Mouse (Mus musculus) naive thymus-derived CD4-positive, alpha-beta T cell, adult 2 months (primary cell): ENCODE data around the gene Pccb.
A peak's percentile ranks its signal among the peaks of the same experiment; 100 is the strongest.

Experiments
- DNase-seq: peaks from one replicate; pipeline ENCODE4 v3.0.0-alpha.2; 2011; ENCODE audit warnings: low read depth

The Pccb gene

DNA sequence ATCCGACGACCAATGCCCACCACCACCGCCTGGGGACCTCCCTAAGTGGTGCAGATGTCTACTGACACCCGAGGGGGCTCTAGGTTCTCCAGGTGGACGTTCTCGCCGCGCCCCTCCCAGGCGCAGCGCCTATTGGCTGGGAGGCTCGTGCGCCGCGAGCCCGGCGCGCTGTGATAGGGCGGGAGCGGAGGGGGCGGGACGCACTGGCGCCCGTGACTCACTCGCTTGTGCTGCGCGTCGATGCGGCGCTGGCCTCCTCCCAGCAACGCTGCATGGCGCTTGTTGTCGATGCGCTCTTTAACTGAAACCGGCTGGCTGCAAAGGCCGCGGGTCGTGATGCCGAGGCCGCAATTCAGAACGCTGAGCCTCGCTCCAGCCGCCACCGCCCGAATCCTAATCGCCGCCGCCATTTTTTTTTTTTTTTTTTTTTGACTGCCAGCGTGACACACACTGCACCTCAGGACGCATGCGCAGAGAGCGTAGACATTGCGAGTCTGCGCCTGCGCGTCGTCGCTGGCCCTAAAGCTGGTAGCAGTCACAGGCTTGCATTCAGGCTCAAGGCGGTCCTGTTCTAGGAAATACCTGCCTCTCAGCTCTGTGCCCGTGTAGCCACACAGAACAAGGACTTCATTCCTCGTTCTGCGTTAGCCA is at the start of gene Pccb:
TSS of gene Pccb (minus strand) at position 451 of the 651 bp plus-strand sequence.
- DNase-seq: peak; percentile 99

DNA sequence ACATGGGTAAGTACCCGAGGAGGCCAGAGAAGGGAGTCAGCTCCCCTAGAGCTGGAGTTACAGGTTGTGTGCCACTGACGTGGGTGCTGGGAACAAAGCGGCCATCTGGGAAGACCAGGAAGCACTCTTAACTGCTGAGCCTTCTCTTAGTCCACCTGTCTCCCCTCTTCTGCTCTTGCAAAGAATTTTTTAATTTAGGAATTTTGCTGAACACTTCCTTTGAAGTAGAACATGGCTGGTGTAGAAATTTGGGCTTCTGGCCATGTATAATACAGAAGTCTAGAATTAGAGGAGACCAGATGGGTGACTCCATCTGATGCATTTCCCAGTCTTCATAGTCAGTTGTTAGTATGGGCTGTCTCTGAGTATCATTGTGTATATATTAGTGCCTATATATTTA is 49.0 kb upstream of the Pccb start:
- DNase-seq: peak; percentile 23

DNA sequence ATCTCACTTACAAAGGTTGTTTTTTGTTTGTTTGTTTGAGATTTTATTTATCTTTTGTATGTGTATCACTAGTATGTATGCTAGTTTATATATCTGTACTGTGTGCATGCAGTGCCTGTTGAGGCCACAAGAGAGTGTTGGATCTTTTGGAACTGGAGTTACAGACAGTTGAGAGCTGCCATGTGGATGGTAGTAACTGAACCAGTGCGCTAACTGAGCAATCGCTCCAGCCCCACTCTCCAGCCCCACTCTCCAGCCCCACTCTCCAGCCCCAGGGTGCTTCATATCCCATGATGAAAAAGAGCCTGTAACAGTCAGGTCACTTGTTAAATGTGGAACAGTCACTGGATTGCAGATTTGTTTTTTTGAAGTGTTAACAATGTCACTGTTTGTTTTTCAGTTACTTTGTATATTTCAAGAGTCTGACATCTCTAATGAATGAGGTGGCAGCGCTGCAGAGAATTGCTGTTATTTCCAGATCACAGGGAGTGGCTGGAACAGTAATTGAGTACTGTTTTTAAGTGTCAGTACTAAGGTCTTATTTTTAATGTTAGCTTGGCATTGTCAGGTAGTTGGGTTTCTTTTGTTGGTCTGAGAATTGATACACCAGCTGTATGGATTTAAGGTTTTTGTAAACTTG is 45.5 kb upstream of the Pccb start:
- DNase-seq: peak; percentile 42

DNA sequence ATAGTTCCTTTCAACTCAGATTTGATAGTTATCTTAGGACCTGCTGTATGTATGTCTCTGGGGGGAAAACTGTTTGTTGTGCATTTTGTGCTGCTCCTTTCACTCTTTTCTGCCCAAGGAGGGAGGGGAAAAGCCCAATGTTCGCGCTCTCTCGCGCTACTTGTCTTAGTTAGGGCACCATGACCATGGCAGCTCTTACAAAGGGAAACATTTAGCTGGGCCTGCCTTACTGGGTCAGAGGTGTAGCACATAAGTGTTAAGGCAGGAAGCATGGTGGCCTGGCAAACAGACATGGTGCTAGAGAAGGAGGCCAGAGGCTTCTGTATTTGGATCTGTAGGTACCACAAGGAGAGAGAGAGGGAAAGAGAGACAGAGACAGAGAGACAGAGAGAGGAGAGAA is 43.9 kb upstream of the Pccb start:
- DNase-seq: peak; percentile 49

DNA sequence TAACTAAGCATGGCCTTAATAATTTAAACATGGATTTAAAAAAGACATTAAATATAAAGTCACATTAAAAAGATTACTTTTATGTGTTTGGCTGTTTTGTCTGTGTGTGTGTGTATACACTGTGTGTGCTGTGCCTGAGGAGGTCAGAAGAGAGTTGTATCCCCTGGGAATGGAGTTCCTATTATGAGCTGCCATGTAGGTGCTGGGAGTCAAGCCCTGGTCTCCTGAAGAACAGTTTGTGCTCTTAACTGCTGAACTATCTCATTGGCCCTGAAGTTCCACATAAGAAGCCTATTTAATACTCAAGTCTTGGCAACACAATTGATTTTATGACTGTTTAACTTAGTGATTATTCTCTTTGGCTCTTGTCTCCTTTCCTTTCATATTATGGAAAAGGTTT is 42.8 kb upstream of the Pccb start:
- DNase-seq: no peak

DNA sequence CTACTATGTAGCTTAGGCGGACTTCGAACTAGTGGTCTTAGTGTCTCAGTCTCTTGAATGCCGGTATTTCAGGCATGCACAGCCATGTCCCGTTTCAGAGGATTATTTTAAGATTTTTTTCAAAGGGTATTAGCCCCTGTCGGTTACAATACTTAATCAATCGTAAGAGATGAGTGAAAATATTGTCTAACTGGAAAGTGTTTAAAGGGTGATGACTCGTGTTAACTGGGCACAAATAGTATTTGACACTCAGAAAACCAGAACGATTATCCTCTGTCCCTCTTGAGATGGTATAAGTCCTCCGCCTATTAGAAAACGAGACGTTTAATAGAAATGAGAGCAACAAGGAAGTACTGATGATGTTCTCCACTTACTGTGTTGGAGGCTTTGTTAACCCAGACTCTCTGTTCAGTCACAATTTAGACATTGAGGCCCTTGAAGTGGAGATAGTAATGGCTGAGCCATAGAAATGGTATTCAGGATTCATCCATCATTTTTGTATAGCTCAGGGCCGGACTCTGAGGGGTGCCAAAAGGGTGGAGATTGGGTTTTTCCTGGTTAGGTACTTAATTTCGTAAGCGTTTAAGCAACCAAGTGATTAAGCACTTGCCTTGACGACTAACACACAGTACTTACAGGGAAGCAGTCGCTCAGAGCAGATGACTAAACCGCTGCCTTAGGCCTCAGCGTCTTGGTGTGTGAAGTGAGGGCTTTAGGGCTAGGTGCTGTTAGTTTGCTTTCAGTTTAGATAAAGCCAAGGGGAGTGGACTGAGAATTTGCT is 41.6 kb upstream of the Pccb start:
- DNase-seq: peak; percentile 55

DNA sequence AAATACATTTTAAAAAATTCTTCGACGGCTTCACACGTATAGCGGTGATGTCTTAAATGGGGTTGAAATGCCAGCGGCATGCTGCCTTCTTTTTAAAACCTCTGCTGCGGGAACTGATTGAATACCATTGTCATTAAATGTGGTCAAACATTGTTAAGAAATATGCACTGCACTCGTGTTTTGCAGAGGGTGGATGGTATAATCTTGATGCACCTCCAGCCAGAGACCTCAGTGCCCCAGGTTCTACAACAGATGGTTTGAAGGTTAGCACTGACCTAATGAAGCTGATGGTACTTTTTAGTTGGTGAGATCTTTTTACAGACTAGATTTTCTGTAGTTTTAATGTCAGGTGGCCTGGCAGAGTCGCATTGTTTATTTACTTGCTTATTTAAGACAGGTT is 41.0 kb upstream of the Pccb start:
- DNase-seq: peak; percentile 29

DNA sequence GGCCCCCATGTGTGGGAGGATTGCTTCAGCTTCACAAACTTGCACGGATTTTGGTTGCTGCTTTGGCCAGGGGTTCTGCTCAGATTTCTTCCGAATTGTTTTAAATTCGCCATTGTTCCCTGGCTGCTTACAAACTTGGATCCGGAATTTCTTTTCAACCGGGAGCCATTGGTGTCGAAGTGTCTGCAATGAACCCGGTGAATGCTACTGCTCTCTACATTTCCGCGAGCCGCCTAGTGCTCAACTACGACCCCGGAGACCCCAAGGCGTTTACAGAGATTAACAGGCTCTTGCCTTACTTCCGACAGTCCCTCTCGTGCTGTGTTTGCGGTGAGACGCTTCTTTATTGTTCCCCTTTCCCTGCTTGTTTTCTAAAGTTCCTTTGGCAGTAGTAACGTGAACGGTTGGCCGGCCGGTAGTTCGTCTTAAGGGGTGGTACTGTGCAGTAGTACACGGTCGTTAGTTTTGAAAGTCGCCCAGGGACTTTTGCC is 40.4 kb upstream of the Pccb start:
- DNase-seq: peak; percentile 61

DNA sequence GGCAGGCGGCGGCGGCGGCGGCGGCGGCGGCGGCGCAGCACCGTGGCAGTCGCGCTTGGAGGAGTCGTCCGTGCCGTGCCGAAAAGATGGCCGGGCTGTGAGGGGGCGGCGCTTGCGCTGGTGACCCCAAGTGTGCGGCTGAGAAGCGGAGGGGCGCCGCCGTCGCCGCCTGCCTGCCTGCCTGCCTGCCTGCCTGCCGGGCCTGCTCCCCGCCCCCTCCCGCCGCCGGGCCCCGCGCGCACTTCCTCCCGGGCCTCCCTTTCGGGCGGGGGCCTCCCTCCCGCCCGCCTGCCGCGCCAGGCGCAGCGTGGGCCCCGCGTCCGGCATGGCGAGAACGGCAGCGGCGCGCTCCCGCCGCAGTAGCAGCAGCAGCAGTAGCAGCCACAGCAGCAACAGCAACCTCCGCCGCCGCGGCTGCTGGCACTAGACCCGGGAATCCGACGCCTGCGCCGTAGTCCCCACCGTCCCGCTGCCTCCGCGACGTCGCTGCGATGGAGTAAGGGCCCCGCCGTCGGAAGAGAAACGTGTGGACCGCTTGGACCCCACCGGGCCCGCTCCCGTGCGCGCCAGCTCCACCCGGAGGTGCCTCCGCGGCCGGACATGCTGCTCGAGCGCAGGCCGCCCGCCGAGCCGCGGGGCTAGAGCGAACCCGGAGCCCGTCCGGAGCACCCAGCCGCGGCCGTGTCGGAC is 39.8 kb upstream of the Pccb start:
- DNase-seq: peak; percentile 92

DNA sequence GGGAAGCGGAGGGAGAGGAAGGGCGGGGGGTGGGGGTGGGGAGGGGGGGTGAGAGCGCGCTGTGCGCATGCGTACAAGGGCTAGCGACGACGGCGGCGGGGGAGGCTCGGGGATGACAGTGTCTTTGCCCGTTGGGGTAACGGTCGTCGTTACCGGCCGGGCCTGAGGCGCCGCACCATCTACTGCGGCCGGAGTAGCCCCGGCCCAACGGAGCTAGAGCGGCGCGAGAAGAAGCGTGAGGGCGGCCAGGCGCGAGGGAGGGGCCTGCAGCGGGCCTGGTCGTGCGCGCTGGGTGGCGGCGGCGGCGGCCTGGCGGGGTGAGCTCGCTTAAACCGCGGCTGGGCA is 39.3 kb upstream of the Pccb start, which contains the start of gene Msl2:
TSS of gene Msl2 (plus strand) at position 115 of the 345 bp plus-strand sequence.
- no peak for DNase-seq

DNA sequence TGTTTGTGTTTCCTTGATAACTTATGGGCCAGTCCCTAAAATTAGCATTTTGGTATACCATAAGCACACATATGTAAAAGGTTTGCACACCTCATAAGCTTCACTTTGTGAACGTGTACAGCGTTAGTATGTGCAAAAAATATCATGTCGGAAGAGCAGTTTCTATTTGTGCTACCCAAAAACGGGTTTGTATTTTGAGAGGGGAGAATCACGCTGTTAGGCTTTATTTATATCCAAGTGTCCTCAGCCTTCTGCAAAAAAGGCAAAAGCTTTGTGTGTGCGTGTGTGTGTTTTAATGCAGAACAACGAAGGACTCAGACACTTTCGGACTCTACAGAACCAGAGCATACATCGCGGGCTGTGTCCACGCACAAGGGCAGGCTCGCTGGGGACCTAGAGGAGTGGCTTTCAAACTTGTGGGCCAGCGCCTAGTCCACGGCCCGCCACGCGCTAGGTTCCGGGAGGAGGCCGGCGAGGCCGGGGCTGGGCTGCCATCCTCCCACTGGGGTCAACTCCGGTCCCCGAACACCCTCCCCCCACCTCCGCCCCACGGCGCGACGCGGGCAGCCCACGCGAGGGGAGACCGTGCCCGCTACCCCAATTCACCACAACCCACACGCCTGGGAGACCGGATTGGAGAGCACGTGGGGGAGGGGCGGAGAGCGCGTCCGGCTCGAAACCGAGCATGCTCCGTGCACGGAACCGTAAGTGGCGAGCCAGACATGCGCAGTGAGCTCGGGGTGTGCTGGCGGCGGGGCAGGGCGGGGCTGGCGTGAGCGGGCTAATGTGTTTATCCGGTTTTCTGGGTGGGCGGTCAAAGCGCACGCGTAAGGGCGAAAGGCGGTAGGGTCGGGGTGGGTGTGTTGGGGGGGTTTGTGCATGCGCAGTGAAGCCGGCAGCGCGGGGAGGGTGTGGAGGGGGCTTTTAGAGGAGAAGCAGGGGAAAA is 38.6 kb upstream of the Pccb start:
- peak; percentile 98 for DNase-seq

DNA sequence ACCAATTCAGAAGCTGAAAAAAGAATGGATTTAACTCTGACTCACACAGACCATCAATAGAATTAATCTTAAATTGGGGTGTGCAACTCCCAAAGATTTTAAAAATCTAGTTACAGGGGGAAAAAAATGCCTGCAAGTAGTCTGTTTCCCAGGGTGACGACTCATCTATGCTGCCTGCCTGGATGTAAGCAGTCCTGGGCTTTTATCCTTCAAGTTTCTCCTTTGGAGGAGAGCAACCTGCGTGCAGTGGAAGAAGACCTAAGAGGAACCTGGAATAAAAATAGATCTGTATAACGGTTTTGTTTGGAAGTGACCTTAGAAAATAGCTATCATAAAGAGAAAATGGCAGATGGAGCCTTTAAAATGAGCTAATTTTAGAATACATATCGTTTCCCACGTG is 37.8 kb upstream of the Pccb start:
- DNase-seq: no peak

DNA sequence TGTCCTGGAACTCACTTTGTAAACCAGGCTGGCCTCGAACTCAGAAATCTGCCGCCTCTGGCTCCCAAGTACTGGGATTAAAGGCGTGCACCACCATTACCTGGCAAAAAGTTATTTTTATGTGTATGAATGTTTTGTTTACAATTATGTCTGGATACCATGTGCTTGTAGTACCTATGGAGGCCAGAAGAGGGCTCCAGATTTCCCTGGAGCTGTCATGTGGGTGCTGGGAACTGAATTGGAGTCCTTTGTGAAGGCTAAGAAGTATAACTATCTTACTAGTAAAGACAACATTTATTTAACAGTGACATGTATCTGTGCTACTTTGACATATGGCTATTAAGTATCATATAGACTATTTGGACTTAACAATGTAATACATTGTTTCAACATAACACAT is 35.1 kb upstream of the Pccb start:
- peak; percentile 49 for DNase-seq

DNA sequence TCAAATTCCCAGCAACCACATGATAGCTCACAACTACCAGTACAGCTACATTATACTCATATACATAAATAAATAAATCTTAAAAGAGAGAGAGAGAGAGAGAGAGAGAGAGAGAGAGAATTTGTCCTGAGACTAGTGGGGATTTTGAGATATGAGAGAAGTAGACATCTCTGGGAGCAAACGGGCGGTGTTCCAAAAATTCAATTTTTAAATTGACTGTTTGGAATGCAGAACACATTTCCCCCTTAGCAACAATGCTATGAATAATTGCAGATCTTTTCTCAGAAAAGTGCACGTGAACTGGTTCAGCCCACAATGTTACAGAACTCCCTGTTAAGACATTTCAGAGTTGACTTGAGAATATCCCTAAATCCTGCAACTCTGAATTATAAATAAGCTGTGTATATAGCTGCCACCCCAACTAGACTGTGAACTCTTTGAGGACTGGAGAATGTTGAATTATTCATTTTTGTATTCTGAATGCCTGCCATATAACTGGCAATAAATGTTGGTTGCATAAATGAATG is 30.4 kb upstream of the Pccb start:
- no peak for DNase-seq

DNA sequence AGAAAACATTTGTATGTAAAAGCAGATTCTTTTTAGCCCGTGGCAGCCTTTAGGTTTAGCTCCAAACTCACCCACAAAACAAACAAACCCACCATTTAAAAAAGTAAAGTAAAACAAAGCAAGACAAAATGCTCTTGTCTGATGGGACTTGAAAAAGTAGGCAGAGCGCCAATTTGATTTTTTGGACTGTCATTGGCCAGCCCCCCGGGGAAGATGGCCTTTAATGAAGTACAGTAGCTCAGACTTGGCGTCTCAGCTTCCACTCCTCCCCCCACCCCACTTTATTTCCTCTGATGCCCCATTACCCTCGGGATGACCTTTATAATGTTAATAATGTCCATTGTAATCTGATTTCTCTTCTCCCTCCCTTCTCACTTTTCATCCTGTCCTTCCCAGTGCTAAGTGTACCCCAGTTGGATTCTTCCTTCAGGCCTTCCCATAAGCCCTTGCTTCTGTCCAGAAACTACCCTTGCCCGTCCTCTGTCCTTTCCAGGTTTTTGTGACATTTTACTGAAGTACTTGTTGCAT is 27.6 kb upstream of the Pccb start:
- DNase-seq: no peak

DNA sequence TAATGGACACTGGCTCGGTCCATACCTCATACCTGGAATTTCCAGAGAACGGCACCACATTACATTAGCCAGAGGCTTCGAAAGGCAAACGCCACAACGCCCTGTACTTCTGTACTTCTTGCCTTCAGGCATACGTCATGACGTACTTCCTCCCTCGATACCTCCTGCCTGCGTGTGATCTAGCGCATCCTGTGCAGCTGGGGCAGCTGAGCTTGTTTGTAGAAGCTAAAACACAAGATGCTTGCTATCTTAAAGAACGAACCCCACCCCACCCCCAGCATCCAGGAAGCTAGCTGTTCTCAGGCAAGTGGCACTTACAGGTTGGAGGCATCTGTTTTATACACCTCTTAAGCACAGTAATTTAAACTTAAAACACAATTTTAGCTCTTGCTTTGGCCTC is 26.3 kb upstream of the Pccb start:
- peak; percentile 94 for DNase-seq

DNA sequence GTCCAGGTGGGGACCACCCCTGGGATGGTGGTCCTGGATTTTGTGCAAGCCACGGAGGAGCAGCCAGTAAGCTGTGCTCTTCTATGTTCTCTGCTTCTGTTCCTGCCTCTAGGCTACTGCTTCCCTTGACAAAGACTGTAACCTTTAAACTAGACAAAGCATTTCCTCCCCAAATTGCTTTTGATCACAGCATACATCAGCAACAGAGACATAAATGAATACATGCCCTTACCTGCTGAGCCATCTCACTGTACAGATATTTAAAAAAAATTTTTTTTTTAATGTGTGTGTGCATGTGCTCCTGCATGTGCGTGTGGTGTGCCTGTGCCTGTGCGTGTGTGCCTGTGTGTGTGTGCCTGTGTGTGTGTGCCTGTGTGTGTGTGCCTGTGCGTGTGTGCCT is 22.5 kb upstream of the Pccb start:
- peak; percentile 72 for DNase-seq

DNA sequence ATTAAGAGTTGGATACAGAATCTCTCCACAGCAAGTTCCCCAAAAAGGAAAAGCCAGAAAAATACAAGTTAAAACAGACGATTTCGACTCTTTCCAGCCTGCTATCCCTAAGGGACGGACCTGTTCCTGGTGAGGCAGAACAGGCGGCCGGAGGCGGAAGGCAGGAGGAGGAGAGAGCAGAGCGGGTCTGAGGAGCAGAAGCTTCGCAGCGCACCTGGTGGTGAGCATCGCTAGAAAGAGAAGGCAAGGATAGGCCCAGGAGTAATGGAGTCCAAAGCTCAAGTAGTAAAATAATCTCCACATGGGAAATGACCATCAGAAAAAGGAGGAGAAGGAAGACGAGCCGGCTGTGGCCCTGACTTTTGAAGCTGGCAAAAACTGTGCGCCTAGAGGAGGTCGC is 18.6 kb upstream of the Pccb start:
- no peak for DNase-seq

DNA sequence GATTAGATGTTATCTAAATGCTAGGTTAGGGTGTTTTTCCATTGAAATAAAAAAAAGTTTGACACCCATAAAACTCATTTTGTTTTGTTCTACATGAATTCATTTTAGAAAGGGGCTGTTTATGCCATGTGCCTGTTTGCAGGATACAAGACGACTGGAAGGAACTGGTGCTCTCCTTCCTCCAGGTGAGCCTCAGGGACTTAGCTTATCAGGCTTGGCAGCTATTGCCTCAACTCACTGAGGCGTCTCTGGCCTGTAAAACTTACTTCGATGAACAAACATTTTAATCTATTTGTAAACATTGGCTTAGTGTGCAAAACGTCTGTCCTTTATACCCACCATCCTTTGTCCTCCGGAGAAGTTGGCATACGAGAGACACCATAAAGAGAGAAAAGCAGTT is 18.0 kb upstream of the Pccb start:
- DNase-seq: no peak

DNA sequence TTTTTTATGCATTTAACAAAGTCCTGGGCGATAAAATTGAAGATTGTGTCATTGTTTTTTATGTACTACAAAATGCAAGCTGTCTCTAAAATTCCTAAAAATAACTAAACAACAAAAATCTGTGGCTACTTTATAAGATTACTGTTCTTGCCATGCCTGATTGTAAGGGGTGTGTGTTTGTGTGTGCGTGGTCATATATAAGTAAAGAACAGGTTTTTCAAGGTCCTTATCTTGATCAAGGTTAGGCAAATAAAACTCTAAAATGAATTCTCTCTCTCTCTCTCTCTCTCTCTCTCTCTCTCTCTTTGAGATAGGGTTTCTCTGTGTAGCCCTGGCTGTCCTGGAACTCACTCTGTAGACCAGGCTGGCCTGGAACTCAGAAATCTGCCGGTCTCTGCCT is 17.3 kb upstream of the Pccb start:
- no peak for DNase-seq
